ENCODE assay signal across 10 mouse cellular contexts in the genomic region with DNA sequence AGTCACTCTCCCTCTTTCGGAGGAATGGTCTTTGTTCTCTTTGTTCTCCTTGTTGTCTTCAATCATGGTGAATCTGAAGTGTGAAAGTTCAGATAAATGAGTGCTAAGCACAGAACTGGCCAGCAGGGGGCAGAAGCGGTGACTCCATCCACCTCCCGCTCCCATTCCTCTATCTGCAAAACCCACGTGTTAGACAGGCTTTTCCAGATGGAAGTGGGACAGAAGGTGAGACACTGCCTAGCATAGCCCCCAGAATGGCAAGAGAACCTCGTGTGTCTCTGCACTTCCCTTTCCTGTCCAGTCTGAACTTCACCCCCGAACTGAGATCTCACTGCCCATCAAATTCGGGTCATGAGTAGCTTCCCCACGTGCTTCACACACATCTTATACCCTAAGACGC. TPM values are rescaled to one million over a fixed set of nuclear protein-coding genes. Genes with fewer than 3 reads are reported as not detected.
A peak's percentile ranks its signal among the peaks of the same experiment; 100 is the strongest.
DNase-seq lines count a peak whose midpoint lies in the region; ATAC-seq and TF ChIP-seq lines count a peak whose summit lies in the region.
"Had no signal": no experiment of that assay in that cellular context is flagged by ENCODE, and none has a peak within 500 bp of the region (broad histone marks: within the 10 kb centered on the region; RNA-seq: fewer than 3 reads in every experiment).

No protein-coding gene starts in this region.

- no peak for TF ChIP-seq POLR2A in kidney, adult 2 months (IDR thresholded peaks at IDR 0.05; ENCODE audit: low read depth, low read length)
- no peak for TF ChIP-seq POLR2A in CH12.LX (IDR thresholded peaks at IDR 0.05; ENCODE audit: low read depth, low read length)

- peak; percentile 19 for DNase-seq in kidney, adult 2 months
- DNase-seq in 3T3-L1 (ENCODE audit: low read depth, low spot score), result peak; percentile 46
- DNase-seq in CH12.LX (ENCODE audit: extremely low read depth), result peak; percentile 42
- DNase-seq in cerebellum, postnatal 25 days, result peak; percentile 62 to 76
- peak; percentile 2 for DNase-seq in liver, embryonic 13.5 days
- DNase-seq in adipocyte (ENCODE audit: low spot score), result no peak
- no peak for DNase-seq in urinary bladder, postnatal 4 days (ENCODE audit: low spot score in 2 of 2)

- no peaks in the 10 kb centered on the region for H3K36me3 ChIP-seq in kidney, adult 2 months (ENCODE audit: control insufficient read depth, insufficient read depth, low read length)
- no peaks in the 10 kb centered on the region for H3K36me3 ChIP-seq in kidney, embryonic 14.5 days (ENCODE audit: control insufficient read depth, insufficient read depth, low read length)
- H3K36me3 ChIP-seq in CH12.LX (replicated peaks in 1 of 2; ENCODE audit: control insufficient read depth in 1 of 2, insufficient read depth in 1 of 2, low read length in 1 of 2), result no peaks in the 10 kb centered on the region
- H3K36me3 ChIP-seq in liver, embryonic 13.5 days, result no peaks in the 10 kb centered on the region
- H3K36me3 ChIP-seq: heart, embryonic 13.5 days; midbrain, embryonic 12.5 days had no signal

- no peak overlapping the region for H3K4me2 ChIP-seq in kidney, embryonic 14.5 days (replicated peaks; ENCODE audit: low read depth, low read length)
- H3K4me2 ChIP-seq in CH12.LX (ENCODE audit: insufficient read depth, low read depth, poor library complexity, severe bottlenecking), result peak overlapping the region; percentile 48; the same call in 1 of the 2 replicates
- H3K4me2 ChIP-seq in liver, embryonic 13.5 days, result no peak overlapping the region
- H3K4me2 ChIP-seq: heart, embryonic 13.5 days; midbrain, embryonic 12.5 days had no signal

- no peaks in the 10 kb centered on the region for H3K79me2 ChIP-seq in CH12.LX (replicated peaks; ENCODE audit: control insufficient read depth, extremely low read depth, insufficient read depth, poor library complexity, severe bottlenecking)

- peaks cover 2% of the 10 kb centered on the region; the same call in 1 of the 2 replicates for H3K27me3 ChIP-seq in kidney, adult 2 months (replicated peaks; ENCODE audit: control insufficient read depth, insufficient read depth, low read length)
- H3K27me3 ChIP-seq in kidney, embryonic 14.5 days (ENCODE audit: control insufficient read depth, insufficient read depth, low read length), result peaks cover 11% of the 10 kb centered on the region; the same call in 1 of the 2 replicates
- peaks cover 14% of the 10 kb centered on the region for H3K27me3 ChIP-seq in CH12.LX (replicated peaks)
- H3K27me3 ChIP-seq in liver, embryonic 13.5 days, result peaks cover 39% of the 10 kb centered on the region

- ATAC-seq in kidney, embryonic 14.5 days (ENCODE audit: low FRiP score, low TSS enrichment), result no peak; the same call in 1 of the 2 replicates
- no peak for ATAC-seq in liver, embryonic 13.5 days (ENCODE audit: low read depth)

- no peaks in the 10 kb centered on the region for H3K9me3 ChIP-seq in kidney, embryonic 14.5 days (ENCODE audit: control insufficient read depth, low read length)
- H3K9me3 ChIP-seq in CH12.LX (replicated peaks; ENCODE audit: low read length), result no peaks in the 10 kb centered on the region
- H3K9me3 ChIP-seq in liver, embryonic 13.5 days (replicated peaks), result no peaks in the 10 kb centered on the region
- H3K9me3 ChIP-seq: heart, embryonic 13.5 days; midbrain, embryonic 12.5 days had no signal

- no peaks in the 10 kb centered on the region for H3K4me1 ChIP-seq in kidney, adult 2 months (ENCODE audit: control insufficient read depth, insufficient read depth, low read length)
- no peaks in the 10 kb centered on the region for H3K4me1 ChIP-seq in kidney, embryonic 14.5 days (ENCODE audit: control insufficient read depth, insufficient read depth, low read length)
- peaks cover 2 to 6% of the 10 kb centered on the region in 2 experiments; a peak in 3 of 4 replicates for H3K4me1 ChIP-seq in CH12.LX (ENCODE audit: control insufficient read depth in 1 of 2, insufficient read depth in 2 of 2)
- H3K4me1 ChIP-seq in liver, embryonic 13.5 days (replicated peaks), result no peaks in the 10 kb centered on the region
- H3K4me1 ChIP-seq: heart, embryonic 13.5 days had no signal

- TF ChIP-seq CTCF in kidney, adult 2 months (conservative IDR thresholded peaks at IDR 0.05; ENCODE audit: insufficient read depth, insufficient read length, low read depth, low read length), result peak; percentile 70
- peak; percentile 79 to 81 for TF ChIP-seq CTCF in CH12.LX (conservative IDR thresholded peaks at IDR 0.05 in 1 of 2, IDR thresholded peaks at IDR 0.05 in 1 of 2; ENCODE audit: low read depth in 2 of 2, low read length in 2 of 2)

- H3K4me3 ChIP-seq in kidney, adult 2 months (ENCODE audit: insufficient read depth, low read depth, low read length), result no peak overlapping the region
- no peak overlapping the region for H3K4me3 ChIP-seq in kidney, embryonic 14.5 days (ENCODE audit: low read length)
- H3K4me3 ChIP-seq in CH12.LX (replicated peaks in 1 of 3; ENCODE audit: low read depth in 2 of 3, low read length in 2 of 3, poor library complexity in 1 of 3), result no peak overlapping the region
- no peak overlapping the region for H3K4me3 ChIP-seq in liver, embryonic 13.5 days (replicated peaks)
- H3K4me3 ChIP-seq: heart, embryonic 13.5 days; midbrain, embryonic 12.5 days had no signal

- TF ChIP-seq EP300 in CH12.LX (IDR thresholded peaks at IDR 0.05; ENCODE audit: low read length), result no peak

- 24% methylated on average over 9 of the region's 9 CpGs for WGBS in kidney, adult 2 months
- WGBS in kidney, embryonic 14.5 days, result 27% methylated on average over 9 of the region's 9 CpGs
- WGBS in liver, embryonic 13.5 days (ENCODE audit: insufficient replicate concordance), result 18% methylated on average over 9 of the region's 9 CpGs

- peak; percentile 51 for TF ChIP-seq RAD21 in CH12.LX (IDR thresholded peaks at IDR 0.05; ENCODE audit: low read depth, low read length)

- dilution Hi-C loops in CH12.LX (cut with MboI; ENCODE audit: extremely low pct_ligation_motif_present, extremely low pct_unique_long_range_greater_than_20kb, low sequenced_read_pairs), result no loop called here

- H3K27ac ChIP-seq in kidney, adult 2 months (ENCODE audit: insufficient read depth, low read depth, low read length), result no peak overlapping the region
- H3K27ac ChIP-seq in kidney, embryonic 14.5 days (ENCODE audit: low read depth, low read length), result no peak overlapping the region
- H3K27ac ChIP-seq in CH12.LX (ENCODE audit: insufficient read depth, low read depth), result no peak overlapping the region
- H3K27ac ChIP-seq in liver, embryonic 13.5 days, result no peak overlapping the region
- H3K27ac ChIP-seq: heart, embryonic 13.5 days; midbrain, embryonic 12.5 days had no signal

- in situ Hi-C loops in CH12.LX (cut with MboI; ENCODE audit: low pct_ligation_motif_present, low pct_unique_long_range_greater_than_20kb, low sequenced_read_pairs), result no loop called here

- no peak overlapping the region for H3K9ac ChIP-seq in kidney, embryonic 14.5 days (ENCODE audit: low read depth, low read length)
- no peak overlapping the region for H3K9ac ChIP-seq in CH12.LX (ENCODE audit: insufficient read depth, low read depth)
- no peak overlapping the region for H3K9ac ChIP-seq in liver, embryonic 13.5 days
- H3K9ac ChIP-seq: heart, embryonic 13.5 days; midbrain, embryonic 12.5 days had no signal

TF ChIP-seq in CH12.LX, 34 proteins besides CTCF, POLR2A, EP300 and RAD21 (continues in another document):
- no peak for TF ChIP-seq TCF12 (IDR thresholded peaks at IDR 0.05; ENCODE audit: low read depth, low read length)
- no peak for TF ChIP-seq RCOR1 (conservative IDR thresholded peaks at IDR 0.05; ENCODE audit: low read depth, low read length)
- TF ChIP-seq NELFE (IDR thresholded peaks at IDR 0.05; ENCODE audit: low read depth, low read length), result no peak
- no peak for TF ChIP-seq MAFK (IDR thresholded peaks at IDR 0.05; ENCODE audit: insufficient replicate concordance, low read length)
- TF ChIP-seq MYC (IDR thresholded peaks at IDR 0.05; ENCODE audit: low read depth, low read length), result peak; percentile 89
- no peak for TF ChIP-seq MEF2A (IDR thresholded peaks at IDR 0.05; ENCODE audit: borderline replicate concordance, low read depth, low read length)
- TF ChIP-seq HCFC1 (IDR thresholded peaks at IDR 0.05; ENCODE audit: low read depth, low read length), result no peak
- TF ChIP-seq USF1 (IDR thresholded peaks at IDR 0.05; ENCODE audit: low read depth, low read length), result no peak
- TF ChIP-seq NRF1 (IDR thresholded peaks at IDR 0.05; ENCODE audit: low read depth, low read length), result no peak
- peak; percentile 77 for TF ChIP-seq MAX (IDR thresholded peaks at IDR 0.05; ENCODE audit: low read length)
- TF ChIP-seq ZKSCAN1 (IDR thresholded peaks at IDR 0.05; ENCODE audit: borderline replicate concordance, low read depth, low read length), result no peak

RNA-seq across cellular contexts. Expression of gene Tph1, which starts 7.1 kb away (rescaled TPM):
- polyA plus RNA-seq in kidney, adult 2 months (2012; rRNA removed), result not detected in 2 replicates
- polyA plus RNA-seq in kidney, embryonic 14.5 days (2014; fragmentation: Nextera tagmentation; extraction: Ambion mirVana), result 0.86 and 1.1 TPM in 2 replicates
- total RNA-seq in CH12.LX (2012; rRNA removed) (0.13 and 0.17 TPM in 2 replicates), CH12.LX (2014; rRNA removed) (not detected in 2 replicates)
- 0.22 TPM in 1 of 2 replicates, not detected in the other for polyA plus RNA-seq in CH12.LX (2012; ENCODE audit: insufficient read length, low read depth)
- polyA plus RNA-seq in liver, embryonic 13.5 days (2015; fragmentation: Nextera tagmentation; extraction: Ambion mirVana), result not detected in 2 replicates
- polyA plus RNA-seq: heart, embryonic 13.5 days had no signal

RNA-seq across cellular contexts. Expression of gene Sergef, which starts 25.6 kb away (rescaled TPM):
- 16.0 and 16.8 TPM in 2 replicates for polyA plus RNA-seq in kidney, adult 2 months (2012; rRNA removed)
- polyA plus RNA-seq in kidney, embryonic 14.5 days (2014; fragmentation: Nextera tagmentation; extraction: Ambion mirVana), result 10.9 and 15.7 TPM in 2 replicates
- 13.8 and 14.1 TPM in 2 replicates for total RNA-seq in CH12.LX (2012; rRNA removed)
- 13.0 and 16.3 TPM in 2 replicates for total RNA-seq in CH12.LX (2014; rRNA removed)
- 17.9 and 18.0 TPM in 2 replicates for polyA plus RNA-seq in CH12.LX (2012; ENCODE audit: insufficient read length, low read depth)
- polyA plus RNA-seq in liver, embryonic 13.5 days (2015; fragmentation: Nextera tagmentation; extraction: Ambion mirVana), result 6.8 and 7.5 TPM in 2 replicates

RNA-seq across cellular contexts. Expression of gene Saal1, which starts 45.2 kb away (rescaled TPM):
- 5.2 and 5.3 TPM in 2 replicates for polyA plus RNA-seq in kidney, adult 2 months (2012; rRNA removed)
- polyA plus RNA-seq in kidney, embryonic 14.5 days (2014; fragmentation: Nextera tagmentation; extraction: Ambion mirVana), result 33.6 and 37.9 TPM in 2 replicates
- total RNA-seq in CH12.LX (2012; rRNA removed) (15.1 and 16.6 TPM in 2 replicates), CH12.LX (2014; rRNA removed) (14.7 and 15.2 TPM in 2 replicates)
- 24.5 and 27.6 TPM in 2 replicates for polyA plus RNA-seq in CH12.LX (2012; ENCODE audit: insufficient read length, low read depth)
- polyA plus RNA-seq in liver, embryonic 13.5 days (2015; fragmentation: Nextera tagmentation; extraction: Ambion mirVana), result 17.2 and 20.3 TPM in 2 replicates

RNA-seq across cellular contexts. Expression of gene Saa3, which starts 50.3 kb away (rescaled TPM):
- 0.17 and 0.20 TPM in 2 replicates for polyA plus RNA-seq in kidney, adult 2 months (2012; rRNA removed)
- polyA plus RNA-seq in kidney, embryonic 14.5 days (2014; fragmentation: Nextera tagmentation; extraction: Ambion mirVana), result 0.20 TPM in 1 of 2 replicates, not detected in the other
- total RNA-seq in CH12.LX (2012; rRNA removed) (not detected in 2 replicates), CH12.LX (2014; rRNA removed) (0.59 TPM in 1 of 2 replicates, not detected in the other)
- polyA plus RNA-seq in CH12.LX (2012; ENCODE audit: insufficient read length, low read depth), result not detected in 2 replicates
- polyA plus RNA-seq in liver, embryonic 13.5 days (2015; fragmentation: Nextera tagmentation; extraction: Ambion mirVana), result 1.1 and 1.2 TPM in 2 replicates
- polyA plus RNA-seq: heart, embryonic 13.5 days had no signal

Comparison
In these comparisons a context has a peak if more than half of its experiments do, and no peak if none do; other contexts are left out.
1. DNase-seq: peak in kidney, adult 2 months (single experiment), 3T3-L1 (single experiment), CH12.LX (single experiment), cerebellum, postnatal 25 days (2 of 2) and liver, embryonic 13.5 days (single experiment); none in adipocyte (single experiment) and urinary bladder, postnatal 4 days (0 of 2).